Mouse (Mus musculus) ovary, postnatal 10 days (tissue): ENCODE measurements around the gene Cyp4f39.

Experiments
- DNase-seq: peaks from one replicate; pipeline ENCODE4 v3.0.0; 2022; ENCODE audit warnings: low spot score

The Cyp4f39 gene

GRCm38 (mm10) chr17:32452482-32452881 is at the start of gene Cyp4f39:
Gene Cyp4f39, plus strand, starts transcription at chr17:32452723.
- DNase-seq, result no peak

- DNase-seq, result no peak
Measured at GRCm38 (mm10) chr17:32402779-32403157, 49.8 kb upstream of the Cyp4f39 start.

GRCm38 (mm10) chr17:32403417-32403816 is 49.1 kb upstream of the Cyp4f39 start, which contains the start of gene Rasal3:
Gene Rasal3, minus strand, starts transcription at chr17:32403583.
- no peak for DNase-seq

GRCm38 (mm10) chr17:32411898-32412297 is 40.6 kb upstream of the Cyp4f39 start:
- no peak for DNase-seq

- DNase-seq, result no peak
Measured at GRCm38 (mm10) chr17:32415417-32416020, 37.0 kb upstream of the Cyp4f39 start.

GRCm38 (mm10) chr17:32416771-32417170 is 35.8 kb upstream of the Cyp4f39 start:
- DNase-seq, result no peak

GRCm38 (mm10) chr17:32419989-32420388 is 32.5 kb upstream of the Cyp4f39 start:
- no peak for DNase-seq

GRCm38 (mm10) chr17:32420781-32421180 is 31.7 kb upstream of the Cyp4f39 start:
- no peak for DNase-seq

- no peak for DNase-seq
Measured at GRCm38 (mm10) chr17:32424034-32424433, 28.5 kb upstream of the Cyp4f39 start, which contains the start of gene Pglyrp2. Gene Pglyrp2, minus strand, starts transcription at chr17:32424167.

- no peak for DNase-seq
Measured at GRCm38 (mm10) chr17:32426610-32427009, 25.9 kb upstream of the Cyp4f39 start.

- DNase-seq, result no peak
Measured at GRCm38 (mm10) chr17:32431972-32432371, 20.6 kb upstream of the Cyp4f39 start.

GRCm38 (mm10) chr17:32434324-32434723 is 18.2 kb upstream of the Cyp4f39 start:
- no peak for DNase-seq

- DNase-seq, result no peak
Measured at GRCm38 (mm10) chr17:32435151-32435550, 17.4 kb upstream of the Cyp4f39 start.

- DNase-seq, result no peak
Measured at GRCm38 (mm10) chr17:32437106-32437505, 15.4 kb upstream of the Cyp4f39 start.

- no peak for DNase-seq
Measured at GRCm38 (mm10) chr17:32443245-32443644, 9.3 kb upstream of the Cyp4f39 start.

GRCm38 (mm10) chr17:32445016-32445415 is 7.5 kb upstream of the Cyp4f39 start:
- DNase-seq, result no peak

GRCm38 (mm10) chr17:32447195-32447594 is 5.3 kb upstream of the Cyp4f39 start:
- DNase-seq, result no peak

- no peak for DNase-seq
Measured at GRCm38 (mm10) chr17:32449042-32449441, 3.5 kb upstream of the Cyp4f39 start.

GRCm38 (mm10) chr17:32450844-32451537 is 1.5 kb upstream of the Cyp4f39 start:
- no peak for DNase-seq

GRCm38 (mm10) chr17:32454188-32454587 is 1.7 kb downstream of the Cyp4f39 start:
- no peak for DNase-seq

- no peak for DNase-seq
Measured at GRCm38 (mm10) chr17:32454997-32455396, 2.5 kb downstream of the Cyp4f39 start.

GRCm38 (mm10) chr17:32468494-32468893 is 16.0 kb downstream of the Cyp4f39 start:
- DNase-seq, result no peak

- no peak for DNase-seq
Measured at GRCm38 (mm10) chr17:32470795-32471194, 18.3 kb downstream of the Cyp4f39 start.

- DNase-seq, result no peak
Measured at GRCm38 (mm10) chr17:32472176-32472575, 19.7 kb downstream of the Cyp4f39 start.
